Comparison of ENCODE assay signal across 14 mouse cellular contexts in the genomic region with DNA sequence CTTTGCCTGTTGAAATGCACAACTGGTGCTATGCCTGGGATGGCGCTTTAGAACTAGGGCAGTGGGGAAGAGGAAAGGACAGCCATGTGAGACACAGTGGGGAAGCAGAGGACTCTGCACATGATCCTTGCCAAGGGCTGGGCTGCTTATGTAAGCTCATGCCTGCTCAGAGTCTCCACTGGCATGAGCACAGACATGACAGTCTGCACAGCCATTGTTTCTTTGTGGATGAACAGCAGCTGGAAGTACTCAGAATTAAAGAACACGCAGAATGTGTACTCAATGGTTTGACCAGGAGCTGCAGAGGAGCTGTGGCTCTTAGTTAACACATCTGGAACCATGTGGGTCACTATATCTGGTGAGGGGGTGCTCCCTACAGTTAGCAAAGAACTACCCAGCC. TPM values are rescaled to one million over a fixed set of nuclear protein-coding genes. Genes with fewer than 3 reads are reported as not detected.
A peak's percentile ranks its signal among the peaks of the same experiment; 100 is the strongest.
DNase-seq lines count a peak whose midpoint lies in the region; ATAC-seq and TF ChIP-seq lines count a peak whose summit lies in the region.
"Had no signal": no experiment of that assay in that cellular context is flagged by ENCODE, and none has a peak within 500 bp of the region (broad histone marks: within the 10 kb centered on the region; RNA-seq: fewer than 3 reads in every experiment).

No protein-coding gene starts in this region.

- H3K4me3 ChIP-seq in intestine, embryonic 14.5 days (ENCODE audit: low read depth, low read length): no peak overlapping the region
- H3K4me3 ChIP-seq in intestine, postnatal 0 days (ENCODE audit: low read depth, low read length): no peak overlapping the region
- no peak overlapping the region for H3K4me3 ChIP-seq in liver, embryonic 11.5 days (ENCODE audit: low read depth, low read length)
- H3K4me3 ChIP-seq in liver, embryonic 12.5 days: no peak overlapping the region
- no peak overlapping the region for H3K4me3 ChIP-seq in forebrain, postnatal 0 days (ENCODE audit: low read depth, low read length)
- H3K4me3 ChIP-seq: forebrain, embryonic 13.5 days; midbrain, embryonic 10.5 days had no signal

- no peak for TF ChIP-seq CTCF in intestine, postnatal 0 days (IDR thresholded peaks at IDR 0.05; ENCODE audit: low read depth)
- TF ChIP-seq CTCF in forebrain, postnatal 0 days (IDR thresholded peaks at IDR 0.05; ENCODE audit: low read depth): no peak

- peak overlapping the region; percentile 51; the same call in 1 of the 2 replicates for H3K27ac ChIP-seq in intestine, embryonic 14.5 days (ENCODE audit: low read depth)
- no peak overlapping the region for H3K27ac ChIP-seq in intestine, postnatal 0 days (ENCODE audit: low read depth, low read length)
- 0 out of 2 replicates have a peak overlapping the region, but pooled peaks have one; percentile 5 for H3K27ac ChIP-seq in liver, embryonic 11.5 days (ENCODE audit: low read depth, low read length)
- H3K27ac ChIP-seq in liver, embryonic 12.5 days: no peak overlapping the region
- no peak overlapping the region for H3K27ac ChIP-seq in forebrain, postnatal 0 days (ENCODE audit: low read depth, low read length)
- H3K27ac ChIP-seq: forebrain, embryonic 13.5 days; hindbrain, postnatal 0 days; midbrain, embryonic 10.5 days had no signal

- no peaks in the 10 kb centered on the region for H3K36me3 ChIP-seq in intestine, embryonic 14.5 days (ENCODE audit: control insufficient read depth, insufficient read depth, low read length)
- no peaks in the 10 kb centered on the region for H3K36me3 ChIP-seq in intestine, postnatal 0 days (ENCODE audit: control insufficient read depth, insufficient read depth)
- H3K36me3 ChIP-seq in liver, embryonic 11.5 days (ENCODE audit: control insufficient read depth, insufficient read depth, low read length): no peaks in the 10 kb centered on the region
- H3K36me3 ChIP-seq in liver, embryonic 12.5 days: no peaks in the 10 kb centered on the region
- peaks cover 2% of the 10 kb centered on the region; the same call in 1 of the 2 replicates for H3K36me3 ChIP-seq in forebrain, postnatal 0 days (ENCODE audit: insufficient read depth)
- H3K36me3 ChIP-seq: G1E; midbrain, embryonic 10.5 days had no signal

- H3K4me2 ChIP-seq in intestine, embryonic 14.5 days (ENCODE audit: low read length): no peak overlapping the region
- H3K4me2 ChIP-seq in intestine, postnatal 0 days (replicated peaks; ENCODE audit: low read depth): no peak overlapping the region
- H3K4me2 ChIP-seq in liver, embryonic 11.5 days: no peak overlapping the region
- no peak overlapping the region for H3K4me2 ChIP-seq in liver, embryonic 12.5 days
- H3K4me2 ChIP-seq in forebrain, postnatal 0 days (ENCODE audit: low read depth): no peak overlapping the region
- H3K4me2 ChIP-seq: forebrain, embryonic 13.5 days had no signal

- no peak for DNase-seq in intestine, embryonic 14.5 days (ENCODE audit: low spot score)
- DNase-seq in liver, embryonic 11.5 days (ENCODE audit: low spot score): no peak
- DNase-seq in brain, adult 2 months (ENCODE audit: low read depth, low spot score): peak; percentile 93
- peak; percentile 81 to 84 for DNase-seq in cerebellum, postnatal 36 days
- no peak for DNase-seq in forebrain, postnatal 0 days
- no peak for DNase-seq in urinary bladder, postnatal 10 days (ENCODE audit: low spot score)
- DNase-seq: B cell, adult 2 months; liver had no signal

- H3K9me3 ChIP-seq in intestine, embryonic 14.5 days (ENCODE audit: control insufficient read depth, low read length): no peaks in the 10 kb centered on the region
- no peaks in the 10 kb centered on the region for H3K9me3 ChIP-seq in intestine, postnatal 0 days (ENCODE audit: control insufficient read depth)
- no peaks in the 10 kb centered on the region for H3K9me3 ChIP-seq in liver, embryonic 11.5 days (ENCODE audit: control insufficient read depth, low read length)
- H3K9me3 ChIP-seq in liver, embryonic 12.5 days (replicated peaks): no peaks in the 10 kb centered on the region
- H3K9me3 ChIP-seq in forebrain, postnatal 0 days (ENCODE audit: low read length): no peaks in the 10 kb centered on the region
- H3K9me3 ChIP-seq: forebrain, embryonic 13.5 days; G1E; midbrain, embryonic 10.5 days had no signal

- no peak for ATAC-seq in intestine, embryonic 14.5 days (replicated peaks; ENCODE audit: low FRiP score, low TSS enrichment, low read depth)
- ATAC-seq in intestine, postnatal 0 days: no peak
- no peak for ATAC-seq in liver, embryonic 11.5 days (replicated peaks; ENCODE audit: low FRiP score)
- no peak for ATAC-seq in liver, embryonic 12.5 days
- no peak for ATAC-seq in forebrain, postnatal 0 days
- ATAC-seq: forebrain, embryonic 13.5 days; hindbrain, postnatal 0 days had no signal

- H3K27me3 ChIP-seq in intestine, embryonic 14.5 days (replicated peaks; ENCODE audit: control insufficient read depth, insufficient read depth, low read length): no peaks in the 10 kb centered on the region
- H3K27me3 ChIP-seq in intestine, postnatal 0 days (replicated peaks; ENCODE audit: control insufficient read depth, insufficient read depth, low read length): no peaks in the 10 kb centered on the region
- no peaks in the 10 kb centered on the region; the same call in 1 of the 2 replicates for H3K27me3 ChIP-seq in liver, embryonic 11.5 days (replicated peaks; ENCODE audit: control insufficient read depth, insufficient read depth, low read length)
- H3K27me3 ChIP-seq in liver, embryonic 12.5 days (replicated peaks): peaks cover 40% of the 10 kb centered on the region
- no peaks in the 10 kb centered on the region for H3K27me3 ChIP-seq in forebrain, postnatal 0 days (ENCODE audit: insufficient read depth, low read length)
- H3K27me3 ChIP-seq: forebrain, embryonic 13.5 days had no signal

- 53% methylated on average over 2 of the region's 2 CpGs for WGBS in intestine, embryonic 14.5 days
- WGBS in intestine, postnatal 0 days: 72% methylated on average over 2 of the region's 2 CpGs
- whole genome bisulfite sequencing in liver, embryonic 11.5 days: 78% methylated on average over 2 of the region's 2 CpGs
- 66% methylated on average over 2 of the region's 2 CpGs for WGBS in liver, embryonic 12.5 days (ENCODE audit: insufficient replicate concordance)
- 79% methylated on average over 2 of the region's 2 CpGs for WGBS in forebrain, postnatal 0 days

- H3K4me1 ChIP-seq in intestine, embryonic 14.5 days (replicated peaks; ENCODE audit: control insufficient read depth, insufficient read depth, low read length): no peaks in the 10 kb centered on the region
- no peaks in the 10 kb centered on the region for H3K4me1 ChIP-seq in intestine, postnatal 0 days (replicated peaks; ENCODE audit: control insufficient read depth, insufficient read depth, low read length)
- no peaks in the 10 kb centered on the region for H3K4me1 ChIP-seq in liver, embryonic 11.5 days (replicated peaks; ENCODE audit: control insufficient read depth, insufficient read depth, low read length)
- H3K4me1 ChIP-seq in liver, embryonic 12.5 days: no peaks in the 10 kb centered on the region
- no peaks in the 10 kb centered on the region for H3K4me1 ChIP-seq in forebrain, postnatal 0 days (ENCODE audit: insufficient read depth)
- H3K4me1 ChIP-seq: forebrain, embryonic 13.5 days; midbrain, embryonic 10.5 days had no signal

- H3K9ac ChIP-seq in intestine, embryonic 14.5 days (ENCODE audit: low read length): no peak overlapping the region
- no peak overlapping the region for H3K9ac ChIP-seq in intestine, postnatal 0 days (ENCODE audit: low read depth, low read length)
- no peak overlapping the region for H3K9ac ChIP-seq in liver, embryonic 11.5 days (ENCODE audit: low read depth, low read length)
- H3K9ac ChIP-seq in liver, embryonic 12.5 days: no peak overlapping the region
- no peak overlapping the region for H3K9ac ChIP-seq in forebrain, postnatal 0 days
- H3K9ac ChIP-seq: forebrain, embryonic 13.5 days had no signal

RNA-seq across cellular contexts. Expression of gene Ccdc92, which starts 9.1 kb away (rescaled TPM):
- polyA plus RNA-seq in intestine, embryonic 14.5 days (2014; fragmentation: Nextera tagmentation; extraction: Ambion mirVana): 6.8 and 7.4 TPM in 2 replicates
- polyA plus RNA-seq in intestine, postnatal 0 days (2015; fragmentation: Nextera tagmentation; extraction: Ambion mirVana): 3.3 TPM in 2 replicates
- 4.1 and 4.4 TPM in 2 replicates for polyA plus RNA-seq in liver, embryonic 11.5 days (2014; fragmentation: Nextera tagmentation; extraction: Ambion mirVana)
- 0.93 and 1.3 TPM in 2 replicates for polyA plus RNA-seq in liver, embryonic 12.5 days (2016; fragmentation: Nextera tagmentation; extraction: Ambion mirVana)
- total RNA-seq in forebrain, postnatal 0 days (2014; rRNA removed): 23.7 and 26.1 TPM in 2 replicates
- polyA plus RNA-seq in forebrain, postnatal 0 days (2015; fragmentation: Nextera tagmentation; extraction: Ambion mirVana): 38.2 and 45.4 TPM in 2 replicates

RNA-seq across cellular contexts. Expression of gene Zfp664, which starts 9.4 kb away (rescaled TPM):
- 69.6 and 81.1 TPM in 2 replicates for polyA plus RNA-seq in intestine, embryonic 14.5 days (2014; fragmentation: Nextera tagmentation; extraction: Ambion mirVana)
- 34.7 and 36.7 TPM in 2 replicates for polyA plus RNA-seq in intestine, postnatal 0 days (2015; fragmentation: Nextera tagmentation; extraction: Ambion mirVana)
- polyA plus RNA-seq in liver, embryonic 11.5 days (2014; fragmentation: Nextera tagmentation; extraction: Ambion mirVana): 35.6 and 42.3 TPM in 2 replicates
- polyA plus RNA-seq in liver, embryonic 12.5 days (2016; fragmentation: Nextera tagmentation; extraction: Ambion mirVana): 21.3 and 22.6 TPM in 2 replicates
- 27.5 and 27.6 TPM in 2 replicates for total RNA-seq in forebrain, postnatal 0 days (2014; rRNA removed)
- 35.6 and 52.7 TPM in 2 replicates for polyA plus RNA-seq in forebrain, postnatal 0 days (2015; fragmentation: Nextera tagmentation; extraction: Ambion mirVana)

Comparison
In these comparisons a context has a peak if more than half of its experiments do, and no peak if none do; other contexts are left out.
1. H3K27ac ChIP-seq: peak in intestine, embryonic 14.5 days (single experiment) and liver, embryonic 11.5 days (single experiment); none in intestine, postnatal 0 days (single experiment), liver, embryonic 12.5 days (single experiment) and forebrain, postnatal 0 days (single experiment).
2. DNase-seq: peak in brain, adult 2 months (single experiment) and cerebellum, postnatal 36 days (2 of 2); none in intestine, embryonic 14.5 days (single experiment), liver, embryonic 11.5 days (single experiment), forebrain, postnatal 0 days (single experiment) and urinary bladder, postnatal 10 days (single experiment).